Mouse (Mus musculus) erythroblast, embryonic 14.5 days (primary cell): ENCODE data around the gene Tnrc6c.

ENCODE experiments used
- GATA1 ChIP-seq: IDR thresholded peaks from 2 replicates; pipeline ENCODE4 v1.6.1; 2012; ENCODE audit warnings: low read length, inconsistent platforms, mixed read lengths
- TAL1 ChIP-seq: IDR thresholded peaks from 3 replicates; pipeline ENCODE4 v1.6.1; 2012; ENCODE audit warnings: low read length, inconsistent platforms, mixed read lengths

- TF ChIP-seq TAL1 = no peak
- no peak for TF ChIP-seq GATA1
Measured at GRCm38 (mm10) chr11:117611860-117612259, 42.2 kb upstream of the Tnrc6c start.
